Mouse (Mus musculus) CH12.LX (cell line): Measurements from ENCODE around the gene Muc20. TPM values are rescaled to one million over a fixed set of nuclear protein-coding genes. Genes with fewer than 3 reads are reported as not detected.
A peak's percentile ranks its signal among the peaks of the same experiment; 100 is the strongest.

ENCODE experiments used
- DNase-seq: peaks from one replicate; pipeline ENCODE4 v3.0.0-alpha.2; 2013; ENCODE audit errors: extremely low read depth
- H3K27ac ChIP-seq: 2 replicates; pipeline ENCODE4 v1.5.1; 2012; ENCODE audit warnings: low read depth, mild to moderate bottlenecking, control low read depth, moderate library complexity; ENCODE audit not compliant: insufficient read depth
- H3K27me3 ChIP-seq: replicated peaks from 2 replicates; pipeline ENCODE3; 2012; ENCODE audit warnings: inconsistent platforms
- H3K36me3 ChIP-seq, 2 experiments: replicated peaks in 1 of 2; 2 replicates each; pipeline versions ENCODE3 to v1.6.1; 2012; ENCODE audit warnings: inconsistent platforms in 1 of 2, low read length in 1 of 2, mild to moderate bottlenecking in 1 of 2, mixed read lengths in 1 of 2, moderate library complexity in 1 of 2; ENCODE audit not compliant: control insufficient read depth in 1 of 2, insufficient read depth in 1 of 2
- H3K4me1 ChIP-seq, 2 experiments: 2 replicates each; pipeline ENCODE4 v1.6.1; 2012; ENCODE audit warnings: inconsistent platforms in 1 of 2, moderate library complexity in 1 of 2; ENCODE audit not compliant: insufficient read depth in 2 of 2, control insufficient read depth in 1 of 2
- H3K4me2 ChIP-seq: 2 replicates; pipeline ENCODE4 v1.6.1; 2012; ENCODE audit warnings: low read depth, mild to moderate bottlenecking, control low read depth; ENCODE audit not compliant: poor library complexity, insufficient read depth, severe bottlenecking
- H3K4me3 ChIP-seq, 3 experiments: fragments of 150-350 bp in 1 of 3; sonication (generic) in 1 of 3; replicated peaks in 1 of 3; 2 replicates each; pipeline versions ENCODE3 to v1.5.1; 2011 to 2012; ENCODE audit warnings: low read depth in 2 of 3, low read length in 2 of 3, mild to moderate bottlenecking in 2 of 3, moderate library complexity in 2 of 3, control low read depth in 1 of 3, improper control_type of control experiment in 1 of 3, inconsistent platforms in 1 of 3, mixed read lengths in 1 of 3; ENCODE audit not compliant: poor library complexity in 1 of 3
- H3K79me2 ChIP-seq: replicated peaks from 2 replicates; pipeline ENCODE4 v1.6.1; 2012; ENCODE audit warnings: mild to moderate bottlenecking, moderate library complexity; ENCODE audit not compliant: control insufficient read depth, poor library complexity, insufficient read depth, severe bottlenecking; ENCODE audit errors: extremely low read depth
- H3K9ac ChIP-seq: 2 replicates; pipeline ENCODE4 v1.6.1; 2012; ENCODE audit warnings: low read depth, mild to moderate bottlenecking, control low read depth, moderate library complexity; ENCODE audit not compliant: insufficient read depth
- H3K9me3 ChIP-seq: replicated peaks from 2 replicates; pipeline ENCODE3; 2012; ENCODE audit warnings: low read length, inconsistent platforms, mixed read lengths
- CHD2 ChIP-seq: IDR thresholded peaks from 2 replicates; pipeline ENCODE4 v1.6.1; 2011; ENCODE audit warnings: low read length, improper control_type of control experiment
- CTCF ChIP-seq, 2 experiments: IDR thresholded peaks in 1 of 2; conservative IDR thresholded peaks in 1 of 2; 2 replicates each; pipeline ENCODE4 v1.5.1; 2011 to 2012; ENCODE audit warnings: low read depth in 2 of 2, low read length in 2 of 2, improper control_type of control experiment in 1 of 2, inconsistent platforms in 1 of 2, mild to moderate bottlenecking in 1 of 2, moderate library complexity in 1 of 2
- E2F4 ChIP-seq: IDR thresholded peaks from 2 replicates; pipeline ENCODE4 v1.6.1; 2011; ENCODE audit warnings: low read depth, low read length, improper control_type of control experiment; ENCODE audit not compliant: insufficient replicate concordance
- ETS1 ChIP-seq: conservative IDR thresholded peaks from 2 replicates; pipeline ENCODE4 v1.6.1; 2012; ENCODE audit warnings: low read depth, mild to moderate bottlenecking, inconsistent platforms, low read length, improper control_type of control experiment, moderate library complexity
- HCFC1 ChIP-seq: IDR thresholded peaks from 2 replicates; pipeline ENCODE4 v1.6.1; 2012; ENCODE audit warnings: low read depth, mild to moderate bottlenecking, inconsistent platforms, low read length, improper control_type of control experiment
- IRF4 ChIP-seq: IDR thresholded peaks from 2 replicates; pipeline ENCODE4 v1.6.1; 2014; ENCODE audit warnings: low read depth, mild to moderate bottlenecking, inconsistent platforms, low read length, improper control_type of control experiment
- JUN ChIP-seq: IDR thresholded peaks from 2 replicates; pipeline ENCODE4 v1.6.1; 2011; ENCODE audit warnings: low read depth, mild to moderate bottlenecking, low read length, improper control_type of control experiment, moderate library complexity; ENCODE audit not compliant: insufficient read depth
- JUND ChIP-seq: conservative IDR thresholded peaks from 2 replicates; pipeline ENCODE4 v1.6.1; 2011; ENCODE audit warnings: low read depth, low read length, improper control_type of control experiment
- KAT2A ChIP-seq: IDR thresholded peaks from 2 replicates; pipeline ENCODE4 v1.6.1; 2012; ENCODE audit warnings: low read length, improper control_type of control experiment, inconsistent platforms; ENCODE audit not compliant: insufficient replicate concordance
- MAFK ChIP-seq: IDR thresholded peaks from 2 replicates; pipeline ENCODE4 v1.6.1; 2011; ENCODE audit warnings: low read length, improper control_type of control experiment; ENCODE audit not compliant: insufficient replicate concordance
- MEF2A ChIP-seq: IDR thresholded peaks from 2 replicates; pipeline ENCODE4 v1.6.1; 2014; ENCODE audit warnings: low read depth, mild to moderate bottlenecking, inconsistent platforms, low read length, improper control_type of control experiment, borderline replicate concordance
- MXI1 ChIP-seq: IDR thresholded peaks from 2 replicates; pipeline ENCODE4 v1.6.1; 2011; ENCODE audit warnings: mild to moderate bottlenecking, low read depth, low read length, improper control_type of control experiment
- MYC ChIP-seq: IDR thresholded peaks from 2 replicates; pipeline ENCODE4 v1.6.1; 2011; ENCODE audit warnings: low read depth, mild to moderate bottlenecking, improper control_type of control experiment, low read length
- NELFE ChIP-seq: IDR thresholded peaks from 2 replicates; pipeline ENCODE4 v1.6.1; 2011; ENCODE audit warnings: low read depth, low read length, improper control_type of control experiment
- NRF1 ChIP-seq: IDR thresholded peaks from 2 replicates; pipeline ENCODE4 v1.6.1; 2014; ENCODE audit warnings: low read depth, mild to moderate bottlenecking, inconsistent platforms, low read length, improper control_type of control experiment, moderate library complexity
- PAX5 ChIP-seq: IDR thresholded peaks from 2 replicates; pipeline ENCODE4 v1.6.1; 2012; ENCODE audit warnings: low read length, inconsistent platforms, mixed read lengths
- POLR2A ChIP-seq: IDR thresholded peaks from 2 replicates; pipeline ENCODE4 v1.6.1; 2011; ENCODE audit warnings: low read depth, mild to moderate bottlenecking, improper control_type of control experiment, low read length
- RCOR1 ChIP-seq: conservative IDR thresholded peaks from 2 replicates; pipeline ENCODE4 v1.6.1; 2012; ENCODE audit warnings: low read depth, mild to moderate bottlenecking, inconsistent platforms, low read length, improper control_type of control experiment
- SIN3A ChIP-seq: IDR thresholded peaks from 2 replicates; pipeline ENCODE4 v1.6.1; 2012; ENCODE audit warnings: low read length, improper control_type of control experiment, inconsistent platforms
- UBTF ChIP-seq: IDR thresholded peaks from 2 replicates; pipeline ENCODE4 v1.6.1; 2012; ENCODE audit warnings: low read depth, mild to moderate bottlenecking, inconsistent platforms, low read length, improper control_type of control experiment, moderate library complexity
- ZKSCAN1 ChIP-seq: IDR thresholded peaks from 2 replicates; pipeline ENCODE4 v1.6.1; 2012; ENCODE audit warnings: low read depth, inconsistent platforms, low read length, improper control_type of control experiment, borderline replicate concordance
- ZMIZ1 ChIP-seq: IDR thresholded peaks from 2 replicates; pipeline ENCODE4 v1.6.1; 2012; ENCODE audit warnings: low read depth, mild to moderate bottlenecking, inconsistent platforms, low read length, improper control_type of control experiment
- dilution Hi-C: fragments of 300-500 bp; cut with MboI; formaldehyde crosslinking; loops from 2 replicates; pipeline ENCODE4 v1.14.3; 2020; ENCODE audit warnings: low sequenced_read_pairs; ENCODE audit not compliant: extremely low pct_unique_long_range_greater_than_20kb, extremely low pct_ligation_motif_present
- in situ Hi-C: fragments of 300-500 bp; cut with MboI; formaldehyde crosslinking; loops from 3 replicates; pipeline ENCODE4 v1.14.3; 2019; ENCODE audit warnings: low sequenced_read_pairs, low pct_ligation_motif_present, low pct_unique_long_range_greater_than_20kb, mixed read lengths
- polyA plus RNA-seq: library from polyadenylated mRNA; unstranded; fragments of >175 nt; gene quantifications from 2 replicates; pipeline ENCODE4 v1.2.1, GENCODE M21; 2012; ENCODE audit warnings: low read depth; ENCODE audit not compliant: insufficient read length
- total RNA-seq, 2 experiments: library from RNA; depleted of rRNA; stranded (reverse); fragments of 300-350 nt in 1 of 2; fragments of >200 nt in 1 of 2; gene quantifications; 2 replicates each; pipeline ENCODE4 v1.2.3; 2012 to 2014

Muc20 gene
- total and polyA plus RNA-seq, 3 experiments = 0.36 to 1.4 (median 0.42) TPM

DNA sequence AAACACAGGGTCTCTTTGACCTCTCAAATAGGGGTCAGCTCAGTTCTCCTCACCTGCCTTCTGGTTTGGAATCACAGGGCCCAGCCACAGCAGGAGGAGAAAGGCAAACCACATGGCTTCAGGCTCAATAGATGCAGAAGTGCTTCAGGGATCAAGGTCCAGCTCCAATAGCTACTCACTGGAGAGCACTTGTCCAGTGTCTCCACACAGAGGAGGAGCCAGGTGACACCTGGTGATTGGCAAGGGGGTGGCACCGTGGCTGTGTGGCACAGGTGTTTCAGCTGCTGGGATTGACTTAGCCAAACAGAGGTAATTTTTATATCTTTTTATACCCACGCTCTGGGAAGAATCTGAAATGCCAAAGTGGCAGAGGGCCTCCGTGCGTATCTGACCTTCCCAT is 13.1 kb upstream of the Muc20 start, which contains the start of gene Smbd1:
Gene Smbd1, minus strand, starts transcription at position 157 of the 400 bp plus-strand sequence.
- in situ Hi-C loops = loop anchor here (5.0 to 10.0 kb wide), 3 partner anchors 116 to 344 kb away; no protein-coding TSS in a partner anchor
- no peak within 1 kb of the TSS for H3K4me3 ChIP-seq
- H3K9ac ChIP-seq = no peak within 1 kb of the TSS
- peaks cover 6 to 12% of the 10 kb centered on the region in 2 experiments for H3K4me1 ChIP-seq
- TF ChIP-seq CTCF (conservative IDR thresholded peaks at IDR 0.05 in 1 of 2, IDR thresholded peaks at IDR 0.05 in 1 of 2; ENCODE audit: low read depth in 2 of 2, low read length in 2 of 2) (no peak), JUND (no peak), CHD2 (no peak), NRF1 (no peak), PAX5 (no peak), NELFE (no peak), JUN (no peak), ZKSCAN1 (no peak), HCFC1 (no peak), ZMIZ1 (no peak), UBTF (no peak)
- TF ChIP-seq, all 38 proteins: peak for 0
- Histone ChIP-seq H3K4me2 (no peak within 1 kb of the TSS), H3K27ac (no peak within 1 kb of the TSS), H3K9me3 (no peaks in the 10 kb centered on the region), H3K79me2 (no peaks in the 10 kb centered on the region), H3K27me3 (no peaks in the 10 kb centered on the region), H3K36me3 (no peaks in the 10 kb centered on the region)
- no peak for DNase-seq
- dilution Hi-C loops = no loop called here

DNA sequence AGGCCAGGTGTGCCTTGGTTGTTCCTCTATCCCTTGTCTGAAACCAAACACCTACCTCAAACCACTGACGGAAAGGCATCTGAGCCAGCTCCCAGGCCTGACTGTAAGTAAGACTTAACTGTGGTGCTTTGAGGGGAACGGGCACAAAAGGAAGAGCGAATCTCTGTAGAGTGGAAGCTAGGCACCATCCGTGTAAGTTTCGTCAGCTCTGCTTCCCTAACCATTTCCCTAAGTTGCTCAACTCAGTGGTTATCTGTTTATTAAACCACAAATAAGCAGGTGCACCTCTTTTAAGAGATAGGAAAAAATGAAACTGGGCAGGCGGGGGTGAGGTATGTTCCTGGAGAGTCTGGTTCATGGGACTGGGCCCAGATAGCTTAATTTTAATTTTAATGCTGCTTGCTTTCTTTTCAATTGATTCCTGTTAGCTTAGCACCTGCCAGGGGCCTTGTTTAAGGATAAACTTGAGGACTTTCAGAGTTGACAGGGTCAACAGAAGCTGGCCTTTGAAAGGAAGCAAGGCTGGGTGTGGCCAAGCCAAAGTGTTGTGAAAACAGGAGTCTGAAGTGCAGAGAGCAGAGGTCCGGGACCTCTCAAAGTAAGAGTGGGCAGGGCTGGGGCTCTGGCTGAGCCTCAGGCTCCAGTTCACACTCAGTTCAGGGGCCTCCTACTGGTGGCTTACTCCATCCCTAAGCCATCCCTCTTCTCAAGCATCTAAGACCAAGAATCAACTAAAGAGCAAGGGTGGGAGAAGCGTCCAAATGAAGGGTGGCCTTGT is 10.4 kb upstream of the Muc20 start:
- no peak for DNase-seq
- Histone ChIP-seq H3K27me3 (no peaks in the 10 kb centered on the region), H3K9ac (no peak overlapping the region), H3K4me1 (peaks cover 0 to 13% of the 10 kb centered on the region in 2 experiments; a peak in 3 of 4 replicates), H3K27ac (no peak overlapping the region), H3K9me3 (no peaks in the 10 kb centered on the region), H3K36me3 (no peaks in the 10 kb centered on the region), H3K4me2 (no peak overlapping the region), H3K79me2 (no peaks in the 10 kb centered on the region), H3K4me3 (no peak overlapping the region)
- in situ Hi-C loops (no loop called here), dilution Hi-C loops (no loop called here)
- TF ChIP-seq PAX5 (no peak), CTCF (conservative IDR thresholded peaks at IDR 0.05 in 1 of 2, IDR thresholded peaks at IDR 0.05 in 1 of 2; ENCODE audit: low read depth in 2 of 2, low read length in 2 of 2) (peak in 1 of 2 experiments; percentile 26; a peak in 1 of 4 replicates)

DNA sequence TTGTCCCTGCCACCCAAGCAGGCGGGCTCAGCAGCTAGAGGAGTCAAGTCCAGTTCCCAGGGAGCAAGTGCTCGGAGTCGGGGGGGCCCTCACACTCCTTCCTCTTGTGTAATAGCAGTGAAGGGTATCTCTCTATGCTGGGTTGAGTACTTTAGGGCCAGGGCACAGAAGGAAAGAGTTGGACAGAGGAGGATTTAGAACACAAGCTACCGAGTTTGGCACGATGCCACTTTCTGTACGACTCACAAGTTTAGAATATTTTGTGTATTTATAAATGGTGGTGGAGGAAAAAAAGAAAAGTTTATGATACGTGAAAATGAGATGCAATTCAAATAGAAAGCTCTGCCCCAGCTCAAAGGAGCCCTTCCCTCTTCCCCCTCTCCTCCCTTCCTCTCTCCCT is 7.9 kb upstream of the Muc20 start:
- in situ Hi-C loops (no loop called here), dilution Hi-C loops (no loop called here)
- DNase-seq = no peak
- TF ChIP-seq IRF4 (no peak), RCOR1 (no peak), CTCF (conservative IDR thresholded peaks at IDR 0.05 in 1 of 2, IDR thresholded peaks at IDR 0.05 in 1 of 2; ENCODE audit: low read depth in 2 of 2, low read length in 2 of 2) (no peak), KAT2A (no peak), PAX5 (no peak), JUN (no peak), MAFK (no peak), MEF2A (no peak), MXI1 (no peak), MYC (no peak), ETS1 (no peak), SIN3A (no peak), ZMIZ1 (no peak), POLR2A (no peak), E2F4 (no peak)
- no peak overlapping the region for H3K4me3 ChIP-seq
- H3K4me2 ChIP-seq = no peak overlapping the region
- H3K9ac ChIP-seq = no peak overlapping the region
- no peaks in the 10 kb centered on the region for H3K27me3 ChIP-seq
- no peaks in the 10 kb centered on the region for H3K79me2 ChIP-seq
- no peaks in the 10 kb centered on the region for H3K36me3 ChIP-seq
- H3K9me3 ChIP-seq = no peaks in the 10 kb centered on the region
- no peak overlapping the region for H3K27ac ChIP-seq
- peaks cover 0 to 13% of the 10 kb centered on the region in 2 experiments; a peak in 3 of 4 replicates for H3K4me1 ChIP-seq
